Mouse (Mus musculus): ENCODE results near the gene Trub2. TPM values are rescaled to one million over a fixed set of nuclear protein-coding genes. Genes with fewer than 3 reads are reported as not detected.

Trub2 gene
- total and polyA plus RNA-seq, 3 experiments, result 7.9 to 66.4 (median 30.5) TPM

GRCm38 (mm10) chr2:29767976-29768709 is 20.2 kb downstream of the Trub2 start:
- H3K9me3 ChIP-seq (replicated peaks), result no peaks in the 10 kb centered on the region
- peaks cover 2% of the 10 kb centered on the region for H3K4me1 ChIP-seq (ENCODE audit: insufficient read depth, low read depth, low read length)
- H3K4me3 ChIP-seq (ENCODE audit: low read depth, low read length), result no peak overlapping the region
- no peak for ATAC-seq (ENCODE audit: extremely low read depth, insufficient number of reproducible peaks, low FRiP score, poor library complexity, severe bottlenecking)
- peaks cover 2% of the 10 kb centered on the region for H3K36me3 ChIP-seq (replicated peaks)
- TF ChIP-seq POLR2AphosphoS5 (IDR thresholded peaks at IDR 0.05; ENCODE audit: insufficient replicate concordance, low read depth, low read length) (no peak), TAL1 (conservative IDR thresholded peaks at IDR 0.05; ENCODE audit: low read depth, low read length) (no peak), CTCF (IDR thresholded peaks at IDR 0.05; ENCODE audit: low read depth, low read length) (no peak), GATA2 (IDR thresholded peaks at IDR 0.05; ENCODE audit: borderline replicate concordance, low read depth, low read length) (no peak), GATA1 (IDR thresholded peaks at IDR 0.05; ENCODE audit: borderline replicate concordance, low read length) (no peak)
- H3K27me3 ChIP-seq (ENCODE audit: insufficient read depth, low read length), result peaks cover 25% of the 10 kb centered on the region
- no peak for DNase-seq (ENCODE audit: low spot score)

DNA sequence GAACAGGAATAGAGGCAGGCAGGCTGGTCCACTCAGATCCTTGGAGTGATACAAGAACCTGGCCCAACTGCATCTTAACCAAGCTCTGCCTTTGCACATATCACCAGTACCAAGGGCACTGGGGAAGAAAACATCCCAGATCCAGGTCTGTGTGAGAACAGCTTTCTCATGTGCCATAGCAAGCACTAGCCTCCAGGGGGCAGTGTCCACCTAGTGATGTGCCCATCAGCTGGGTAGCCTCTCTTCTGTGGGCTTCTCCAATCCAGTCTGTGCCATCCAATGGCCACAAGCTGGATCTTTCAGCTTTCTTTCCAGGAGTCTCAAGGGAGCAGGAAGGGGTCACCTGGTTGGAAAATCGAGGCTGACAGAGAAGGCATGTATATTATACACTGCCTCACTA is 23.5 kb downstream of the Trub2 start:
- peaks cover 46% of the 10 kb centered on the region for H3K27me3 ChIP-seq (ENCODE audit: insufficient read depth, low read length)
- peaks cover 2% of the 10 kb centered on the region; the same call in 1 of the 2 replicates for H3K4me1 ChIP-seq (ENCODE audit: insufficient read depth, low read depth, low read length)
- no peak for TF ChIP-seq GATA2 (IDR thresholded peaks at IDR 0.05; ENCODE audit: borderline replicate concordance, low read depth, low read length)
- peak; percentile 80 for TF ChIP-seq CTCF (IDR thresholded peaks at IDR 0.05; ENCODE audit: low read depth, low read length)
- no peak for TF ChIP-seq GATA1 (IDR thresholded peaks at IDR 0.05; ENCODE audit: borderline replicate concordance, low read length)
- TF ChIP-seq POLR2AphosphoS5 (IDR thresholded peaks at IDR 0.05; ENCODE audit: insufficient replicate concordance, low read depth, low read length), result no peak
- TF ChIP-seq TAL1 (conservative IDR thresholded peaks at IDR 0.05; ENCODE audit: low read depth, low read length), result no peak
- ATAC-seq (ENCODE audit: extremely low read depth, insufficient number of reproducible peaks, low FRiP score, poor library complexity, severe bottlenecking), result no peak
- DNase-seq (ENCODE audit: low spot score), result peak; percentile 35
- H3K36me3 ChIP-seq (replicated peaks), result no peaks in the 10 kb centered on the region
- H3K9me3 ChIP-seq (replicated peaks), result no peaks in the 10 kb centered on the region
- no peak overlapping the region for H3K4me3 ChIP-seq (ENCODE audit: low read depth, low read length)

DNA sequence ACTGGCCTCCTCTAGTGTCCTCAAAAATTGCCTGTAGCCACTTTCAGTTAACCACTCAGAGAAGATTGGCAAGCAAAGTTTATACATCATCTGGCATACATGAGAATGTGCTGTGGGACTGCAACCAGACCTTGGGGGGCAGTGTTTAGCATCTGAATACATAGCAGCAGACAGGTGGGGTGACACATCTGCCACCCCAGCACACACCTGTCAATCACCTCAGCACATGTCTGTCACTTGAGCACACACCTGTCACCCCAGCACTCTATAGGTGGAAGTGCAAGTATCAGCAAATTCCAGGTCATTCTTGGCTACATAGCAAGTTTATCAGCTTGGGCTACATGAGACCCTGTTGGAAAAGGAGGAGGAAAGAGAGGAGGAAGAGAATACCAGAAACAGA is 32.6 kb downstream of the Trub2 start:
- DNase-seq (ENCODE audit: low spot score), result no peak
- no peaks in the 10 kb centered on the region for H3K36me3 ChIP-seq (replicated peaks)
- H3K9me3 ChIP-seq (replicated peaks), result 0 out of 2 replicates have a peak, but pooled peaks cover 3% of the 10 kb centered on the region
- no peaks in the 10 kb centered on the region for H3K4me1 ChIP-seq (ENCODE audit: insufficient read depth, low read depth, low read length)
- no peak for TF ChIP-seq CTCF (IDR thresholded peaks at IDR 0.05; ENCODE audit: low read depth, low read length)
- no peak for TF ChIP-seq GATA2 (IDR thresholded peaks at IDR 0.05; ENCODE audit: borderline replicate concordance, low read depth, low read length)
- TF ChIP-seq TAL1 (conservative IDR thresholded peaks at IDR 0.05; ENCODE audit: low read depth, low read length), result no peak
- TF ChIP-seq POLR2AphosphoS5 (IDR thresholded peaks at IDR 0.05; ENCODE audit: insufficient replicate concordance, low read depth, low read length), result no peak
- TF ChIP-seq GATA1 (IDR thresholded peaks at IDR 0.05; ENCODE audit: borderline replicate concordance, low read length), result no peak
- H3K4me3 ChIP-seq (ENCODE audit: low read depth, low read length), result no peak overlapping the region
- peaks cover 13% of the 10 kb centered on the region for H3K27me3 ChIP-seq (ENCODE audit: insufficient read depth, low read length)
- no peak for ATAC-seq (ENCODE audit: extremely low read depth, insufficient number of reproducible peaks, low FRiP score, poor library complexity, severe bottlenecking)

DNA sequence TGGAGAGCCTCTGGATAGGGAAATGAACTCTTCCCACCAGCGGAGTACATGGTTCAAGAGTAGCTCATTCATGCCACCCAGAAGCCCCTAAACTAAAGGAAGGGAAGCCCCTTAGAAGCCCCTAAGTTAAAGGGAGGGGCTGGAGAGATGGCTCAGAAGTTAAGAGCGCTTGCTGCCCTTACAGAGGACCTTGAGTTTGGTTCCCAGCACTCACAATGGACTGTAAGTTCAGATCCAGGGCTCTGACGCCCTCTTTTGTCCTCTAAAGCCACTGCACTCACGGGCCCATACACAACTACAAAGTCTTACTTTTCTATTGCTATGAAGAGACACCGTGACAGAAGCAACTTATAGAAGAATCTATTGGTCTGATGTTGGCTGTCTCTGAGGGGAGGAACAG is 35.9 kb downstream of the Trub2 start:
- TF ChIP-seq POLR2AphosphoS5 (IDR thresholded peaks at IDR 0.05; ENCODE audit: insufficient replicate concordance, low read depth, low read length) (no peak), GATA1 (IDR thresholded peaks at IDR 0.05; ENCODE audit: borderline replicate concordance, low read length) (no peak), GATA2 (IDR thresholded peaks at IDR 0.05; ENCODE audit: borderline replicate concordance, low read depth, low read length) (no peak), TAL1 (conservative IDR thresholded peaks at IDR 0.05; ENCODE audit: low read depth, low read length) (no peak), CTCF (IDR thresholded peaks at IDR 0.05; ENCODE audit: low read depth, low read length) (no peak)
- ATAC-seq (ENCODE audit: extremely low read depth, insufficient number of reproducible peaks, low FRiP score, poor library complexity, severe bottlenecking) (no peak), DNase-seq (ENCODE audit: low spot score) (no peak)
- Histone ChIP-seq H3K4me3 (ENCODE audit: low read depth, low read length) (no peak overlapping the region), H3K9me3 (replicated peaks) (0 out of 2 replicates have a peak, but pooled peaks cover 3% of the 10 kb centered on the region), H3K27me3 (ENCODE audit: insufficient read depth, low read length) (peaks cover 13% of the 10 kb centered on the region), H3K36me3 (replicated peaks) (no peaks in the 10 kb centered on the region), H3K4me1 (ENCODE audit: insufficient read depth, low read depth, low read length) (no peaks in the 10 kb centered on the region)

- TF ChIP-seq GATA1 (IDR thresholded peaks at IDR 0.05; ENCODE audit: borderline replicate concordance, low read length), result no peak
- TF ChIP-seq POLR2AphosphoS5 (IDR thresholded peaks at IDR 0.05; ENCODE audit: insufficient replicate concordance, low read depth, low read length), result no peak
- TF ChIP-seq GATA2 (IDR thresholded peaks at IDR 0.05; ENCODE audit: borderline replicate concordance, low read depth, low read length), result no peak
- no peak for TF ChIP-seq TAL1 (conservative IDR thresholded peaks at IDR 0.05; ENCODE audit: low read depth, low read length)
- TF ChIP-seq CTCF (IDR thresholded peaks at IDR 0.05; ENCODE audit: low read depth, low read length), result no peak
- H3K4me1 ChIP-seq (ENCODE audit: insufficient read depth, low read depth, low read length), result no peaks in the 10 kb centered on the region
- H3K9me3 ChIP-seq (replicated peaks), result no peaks in the 10 kb centered on the region
- ATAC-seq (ENCODE audit: extremely low read depth, insufficient number of reproducible peaks, low FRiP score, poor library complexity, severe bottlenecking) (no peak), DNase-seq (ENCODE audit: low spot score) (no peak)
- H3K27me3 ChIP-seq (ENCODE audit: insufficient read depth, low read length), result peaks cover 10% of the 10 kb centered on the region
- H3K36me3 ChIP-seq (replicated peaks), result no peaks in the 10 kb centered on the region
- no peak within 1 kb of the TSS for H3K4me3 ChIP-seq (ENCODE audit: low read depth, low read length)
Measured at GRCm38 (mm10) chr2:29751497-29751896, 36.8 kb downstream of the Trub2 start, which contains the start of gene Gm13420. Gene Gm13420, minus strand, starts transcription at chr2:29751685.

- Histone ChIP-seq H3K9me3 (replicated peaks) (no peaks in the 10 kb centered on the region), H3K4me1 (ENCODE audit: insufficient read depth, low read depth, low read length) (no peaks in the 10 kb centered on the region), H3K36me3 (replicated peaks) (no peaks in the 10 kb centered on the region), H3K27me3 (ENCODE audit: insufficient read depth, low read length) (peaks cover 26% of the 10 kb centered on the region), H3K4me3 (ENCODE audit: low read depth, low read length) (no peak overlapping the region)
- TF ChIP-seq TAL1 (conservative IDR thresholded peaks at IDR 0.05; ENCODE audit: low read depth, low read length), result no peak
- no peak for DNase-seq (ENCODE audit: low spot score)
- ATAC-seq (ENCODE audit: extremely low read depth, insufficient number of reproducible peaks, low FRiP score, poor library complexity, severe bottlenecking), result no peak
Measured at GRCm38 (mm10) chr2:29748499-29748898, 39.8 kb downstream of the Trub2 start.
